Mouse (Mus musculus): ENCODE data around the gene Olfr887.

DNA sequence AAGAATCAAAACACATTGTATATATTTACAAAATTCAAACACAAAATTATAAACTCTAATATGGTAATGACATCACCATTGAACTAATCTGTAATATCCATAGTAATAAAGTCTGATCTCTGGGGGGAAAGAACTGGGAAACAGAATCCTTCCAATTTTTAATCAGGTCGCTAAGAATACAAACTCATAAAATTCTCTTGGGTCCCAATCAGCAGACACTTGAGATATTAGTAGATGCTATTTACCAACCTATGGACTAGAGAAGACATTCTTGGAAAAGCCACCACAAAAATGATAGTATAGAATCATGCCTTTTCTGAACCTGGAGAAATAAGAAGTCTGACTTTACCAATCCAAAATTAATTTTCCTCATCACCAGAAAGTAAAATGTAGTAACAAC lies 24.0 kb downstream of the Olfr887 start, which contains the start of gene Olfr888:
- TF ChIP-seq POLR2A (IDR thresholded peaks at IDR 0.05; ENCODE audit: insufficient read depth, low read depth, low read length) (no peak), CTCF (IDR thresholded peaks at IDR 0.05; ENCODE audit: insufficient read depth, low read depth, low read length) (no peak)

Data from olfactory bulb, adult 2 months (tissue).